Mouse (Mus musculus) heart, postnatal 10 days (tissue): Measurements from ENCODE around the gene Ulk4. TPM values are rescaled to one million over a fixed set of nuclear protein-coding genes. Genes with fewer than 3 reads are reported as not detected.

Source experiments
- DNase-seq, 2 experiments: peaks; one replicate each; pipeline ENCODE4 v3.0.0; 2021
- intact Hi-C: fragments of 180-260 bp; cut with DNase I; formaldehyde crosslinking; loops from one replicate; pipeline ENCODE4 v1.15.1; 2025
- total RNA-seq, 2 experiments: library from RNA; stranded (reverse); gene quantifications; 2 replicates each; pipeline ENCODE4 v1.2.3; 2021

Gene Ulk4
- total RNA-seq, 2 experiments from 2014 or later, result 0.74 to 1.4 TPM

DNA sequence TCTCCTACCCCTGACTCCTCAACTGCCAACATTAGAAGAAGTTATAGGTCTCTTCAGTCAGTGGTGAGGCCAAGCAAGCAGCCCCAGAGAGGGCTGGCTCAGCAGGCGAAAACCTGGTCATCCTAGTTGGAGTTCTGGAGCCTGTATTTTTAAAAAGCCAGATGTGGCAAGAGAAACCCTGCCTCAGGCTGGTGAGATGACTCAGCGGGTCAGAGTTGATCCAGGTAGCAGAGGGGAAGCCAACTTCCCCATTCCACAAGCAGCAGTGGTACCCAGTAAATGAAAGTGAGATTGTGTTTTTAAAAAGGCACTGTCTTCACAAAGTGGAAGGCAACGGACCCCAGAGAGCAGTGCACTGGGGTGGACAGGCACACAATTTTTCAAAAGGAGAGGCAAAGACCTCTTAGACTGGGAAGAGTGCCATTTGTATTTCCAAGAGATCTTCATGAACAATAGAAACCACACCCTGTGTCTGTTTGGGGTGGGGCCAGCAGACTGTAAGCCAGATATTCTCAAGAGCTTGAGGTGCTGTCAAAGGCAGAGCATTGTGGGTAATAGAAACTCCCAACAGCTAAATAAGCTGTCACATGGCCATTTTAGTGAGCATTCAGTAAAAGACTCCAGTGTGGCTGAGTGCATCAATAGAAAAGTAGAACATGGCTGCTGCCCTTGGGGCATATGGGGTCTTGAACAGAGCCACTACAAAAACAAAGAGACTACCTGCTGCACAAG is 314.9 kb downstream of the Ulk4 start:
- peak; percentile 58 to 59 for DNase-seq
- intact Hi-C loops, result no loop called here

DNA sequence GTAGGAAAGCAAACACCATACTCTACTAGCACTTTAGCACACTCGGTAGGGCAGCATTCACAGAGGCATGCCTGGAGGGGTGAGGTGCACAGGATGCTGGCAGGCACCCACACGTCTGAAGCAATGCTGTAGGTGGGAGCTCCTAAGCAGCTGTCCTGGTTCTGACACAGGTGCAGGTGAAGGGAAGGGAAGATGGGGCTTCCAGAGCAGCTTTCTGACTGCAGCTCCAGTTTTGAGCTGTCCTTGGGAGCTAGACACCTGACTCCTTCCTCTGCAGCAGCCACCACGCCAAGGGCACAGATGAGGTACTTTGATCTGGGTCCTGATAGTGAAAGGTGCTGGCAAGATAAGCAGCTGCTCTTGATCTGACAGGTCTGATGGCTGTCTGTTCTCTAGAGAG is 315.5 kb downstream of the Ulk4 start:
- DNase-seq, result no peak
- intact Hi-C loops, result no loop called here

DNA sequence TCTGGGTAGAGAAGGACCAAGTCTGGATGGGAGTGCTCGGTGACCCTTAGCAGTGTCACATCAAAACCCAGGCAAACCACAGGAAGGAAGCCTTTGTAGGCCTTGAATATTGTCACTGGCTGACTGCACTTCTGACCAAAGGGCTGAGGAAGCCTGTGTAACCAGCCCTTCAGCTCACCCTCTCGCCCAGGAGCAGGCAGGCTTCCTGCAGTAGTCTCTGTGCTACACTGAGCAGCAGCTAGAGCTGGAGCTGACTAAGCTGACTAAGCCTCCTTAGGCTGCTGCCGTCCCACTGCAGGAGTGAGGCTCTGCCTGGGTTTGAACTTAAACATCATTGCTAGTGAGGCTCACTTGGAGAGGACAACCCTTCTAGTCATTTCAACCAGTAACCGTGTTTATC is 316.4 kb downstream of the Ulk4 start:
- intact Hi-C loops, result no loop called here
- no peak for DNase-seq

DNA sequence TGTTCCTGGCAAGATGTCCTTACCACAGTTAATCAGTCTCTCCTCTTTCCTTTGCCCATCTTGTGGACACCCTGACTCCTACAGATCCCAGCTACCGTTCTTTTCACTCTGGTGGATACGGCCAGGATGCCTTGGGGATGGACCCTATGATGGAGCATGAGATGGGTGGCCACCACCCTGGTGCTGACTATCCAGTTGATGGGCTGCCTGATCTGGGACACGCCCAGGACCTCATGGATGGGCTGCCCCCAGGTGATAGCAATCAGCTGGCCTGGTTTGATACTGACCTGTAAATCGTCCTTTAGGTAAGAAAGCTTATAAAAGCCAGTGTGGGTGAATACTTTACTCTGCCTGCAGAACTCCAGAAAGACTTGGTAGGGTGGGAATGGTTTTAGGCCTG is 317.8 kb downstream of the Ulk4 start:
- intact Hi-C loops, result no loop called here
- no peak for DNase-seq

DNA sequence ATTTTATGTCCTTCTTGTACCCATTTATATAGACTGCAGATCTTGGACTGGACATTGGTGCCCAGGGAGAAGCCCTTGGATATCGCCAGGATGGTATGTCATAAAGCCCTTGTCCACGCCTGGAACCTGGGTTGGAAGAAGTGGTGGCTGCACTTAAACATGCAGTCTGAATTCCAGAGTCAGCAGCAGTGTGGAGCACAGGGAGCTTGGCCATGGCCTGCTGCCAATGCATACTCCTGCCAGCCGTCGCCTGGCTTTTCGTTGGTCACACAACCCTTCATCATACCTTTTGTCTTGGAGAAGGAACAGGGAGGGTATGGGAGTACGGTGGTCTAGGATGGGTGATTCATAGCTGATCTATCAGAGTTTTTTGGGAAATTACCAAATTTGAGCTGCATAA is 318.4 kb downstream of the Ulk4 start:
- peak; percentile 43 to 48 for DNase-seq
- intact Hi-C loops, result no loop called here

DNA sequence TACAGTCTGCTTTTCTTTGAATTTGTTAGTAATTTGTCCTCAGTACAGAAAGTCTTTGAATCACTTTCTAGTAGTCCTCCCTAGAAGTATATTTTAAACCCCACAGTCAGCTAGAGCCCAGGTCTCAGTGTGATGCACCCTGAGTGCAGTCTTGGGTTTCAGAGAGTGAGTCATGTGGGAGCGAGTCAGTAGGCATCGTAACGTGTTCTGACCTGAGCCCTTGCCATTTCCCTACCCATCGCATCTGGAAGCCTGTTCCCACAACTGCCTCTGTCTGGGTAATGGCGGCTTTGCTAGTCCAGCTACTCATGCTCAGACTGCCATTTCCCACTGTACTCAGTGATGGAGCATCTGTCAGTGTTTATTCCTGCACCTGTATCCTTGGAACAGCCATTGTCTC is 318.9 kb downstream of the Ulk4 start:
- intact Hi-C loops, result no loop called here

DNA sequence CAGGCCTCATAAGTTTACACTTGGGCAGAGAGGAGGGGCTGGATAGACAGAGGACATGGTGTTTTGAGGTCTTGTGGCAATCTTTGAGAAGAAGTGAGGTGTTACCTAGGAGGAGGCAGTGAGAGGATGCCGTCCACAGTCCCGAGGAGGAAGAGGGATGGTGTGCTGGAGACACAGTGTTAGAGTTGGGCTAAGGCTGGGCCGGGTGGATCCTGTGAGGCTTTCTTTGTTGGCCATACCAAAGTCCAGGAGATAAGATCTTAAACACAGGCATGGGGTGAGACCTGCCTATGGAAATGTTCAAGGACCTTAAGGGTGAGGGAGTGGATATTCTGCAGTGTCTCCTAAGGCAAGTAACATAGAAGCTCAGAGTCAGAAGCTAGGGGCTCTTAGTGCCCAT is 325.1 kb downstream of the Ulk4 start:
- DNase-seq, result no peak
- intact Hi-C loops, result no loop called here

More for the DNA sequence above, 318.9 kb downstream of the Ulk4 start:
- DNase-seq, result no peak

DNA sequence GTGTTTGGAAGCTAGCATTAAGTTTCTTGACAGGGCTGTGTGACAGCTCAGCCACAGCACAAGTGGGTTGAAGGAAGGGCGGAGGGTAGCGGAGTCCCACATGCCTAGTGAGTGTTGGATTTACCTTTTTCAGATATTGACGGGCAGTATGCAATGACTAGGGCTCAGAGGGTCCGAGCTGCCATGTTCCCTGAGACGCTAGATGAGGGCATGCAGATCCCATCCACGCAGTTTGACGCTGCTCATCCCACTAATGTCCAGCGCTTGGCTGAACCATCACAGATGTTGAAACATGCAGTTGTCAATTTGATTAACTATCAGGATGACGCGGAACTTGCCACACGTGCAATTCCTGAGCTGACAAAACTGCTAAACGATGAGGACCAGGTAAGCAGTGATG is 326.2 kb downstream of the Ulk4 start:
- intact Hi-C loops, result no loop called here
- no peak for DNase-seq

DNA sequence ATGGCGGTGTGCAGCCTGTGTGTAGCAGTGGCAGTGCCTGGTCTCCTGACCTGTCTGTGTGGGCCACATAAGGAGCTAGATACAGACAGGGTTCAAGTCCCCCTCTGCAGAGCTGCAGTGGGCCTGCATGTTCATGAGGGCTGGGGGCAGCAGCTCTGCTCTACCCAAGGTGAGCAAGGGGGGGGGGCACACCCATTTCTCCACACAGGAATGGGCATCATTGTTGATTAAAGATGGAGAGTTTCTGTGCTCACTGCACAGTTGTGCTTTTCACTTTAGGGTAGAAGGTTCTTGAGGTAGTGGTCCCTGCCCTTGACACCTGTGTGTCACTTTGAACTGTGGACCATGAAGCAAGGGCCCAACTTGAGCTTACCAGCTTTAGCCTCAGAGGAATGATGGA is 328.2 kb downstream of the Ulk4 start:
- DNase-seq, result no peak
- intact Hi-C loops, result no loop called here

DNA sequence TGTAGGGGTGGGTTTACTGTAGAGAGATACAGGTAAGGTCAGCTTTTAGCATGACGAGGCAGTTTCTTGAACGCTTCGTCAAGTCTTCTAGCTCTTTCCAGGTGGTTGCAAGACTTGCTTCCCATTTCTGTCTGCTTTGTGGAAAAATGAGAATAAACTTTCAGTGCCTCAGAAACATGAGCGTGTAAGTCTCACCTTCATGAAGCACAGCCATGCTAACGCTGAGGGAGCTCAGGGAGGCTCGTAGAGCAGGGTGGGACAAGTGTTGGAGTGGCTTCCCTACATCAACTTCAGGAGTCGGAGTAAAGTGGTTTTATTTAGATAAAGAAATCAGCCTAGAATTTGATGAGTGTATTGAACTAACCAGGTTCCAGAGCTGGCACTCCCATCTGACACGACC is 330.9 kb downstream of the Ulk4 start:
- DNase-seq, result no peak
- intact Hi-C loops, result no loop called here

DNA sequence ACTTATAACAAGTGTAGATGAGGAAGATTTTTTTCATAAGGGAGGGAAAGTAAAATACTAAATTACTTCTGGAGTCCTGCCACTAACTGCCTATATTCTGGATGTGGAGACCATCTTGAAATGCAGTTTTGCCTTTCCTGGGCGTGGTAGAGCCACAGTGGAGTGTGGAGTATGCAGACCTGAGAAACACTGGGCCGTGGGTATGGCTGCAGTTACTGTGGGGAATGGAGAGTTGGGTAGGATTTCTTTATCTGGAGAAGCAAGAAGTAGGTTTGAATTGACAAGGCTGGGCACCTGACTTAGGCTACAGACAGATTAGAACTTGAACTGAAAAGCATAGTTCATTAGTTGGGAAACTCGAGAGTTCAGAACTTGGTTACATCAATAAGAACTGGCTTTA is 332.8 kb downstream of the Ulk4 start:
- no peak for DNase-seq
- intact Hi-C loops, result no loop called here

DNA sequence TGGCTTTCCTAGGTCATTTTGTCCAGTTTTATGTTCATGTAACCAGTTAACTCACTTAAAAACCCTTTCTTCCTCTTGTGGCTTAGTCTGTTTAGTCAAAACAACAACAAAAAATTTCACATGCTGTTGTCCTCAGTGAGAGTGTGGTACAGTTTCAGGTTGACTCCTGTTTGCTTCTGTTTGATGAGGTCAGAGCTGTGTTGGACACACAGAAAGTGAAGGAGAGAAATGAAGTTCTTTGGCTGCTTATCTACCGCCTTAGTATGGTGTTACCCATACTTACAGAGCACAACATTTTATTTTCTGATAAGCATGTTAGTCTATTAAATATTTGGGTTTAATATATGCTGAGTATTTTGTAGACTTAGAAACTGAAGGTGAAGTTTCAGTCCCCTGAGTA is 333.2 kb downstream of the Ulk4 start:
- DNase-seq, result no peak
- intact Hi-C loops, result no loop called here

DNA sequence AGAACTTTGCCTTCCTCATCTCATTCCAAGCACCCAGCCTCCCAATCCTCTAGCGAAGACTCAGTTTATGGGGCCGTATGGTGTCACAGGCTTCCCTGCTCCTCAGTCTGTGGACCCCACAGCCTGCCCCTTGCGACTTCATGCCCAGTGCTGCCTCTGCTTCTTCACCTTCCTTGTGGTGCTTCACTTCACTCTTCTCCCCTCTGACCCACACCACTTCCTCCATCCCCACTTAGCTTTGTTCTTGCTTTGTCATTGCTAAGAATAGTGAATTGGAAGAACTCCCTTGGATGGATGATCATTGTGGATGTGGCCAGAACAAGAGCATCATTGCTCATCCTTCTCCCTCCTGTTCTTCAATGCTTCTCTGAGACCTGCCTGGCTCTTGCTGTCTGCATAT is 336.1 kb downstream of the Ulk4 start:
- intact Hi-C loops, result no loop called here
- no peak for DNase-seq

DNA sequence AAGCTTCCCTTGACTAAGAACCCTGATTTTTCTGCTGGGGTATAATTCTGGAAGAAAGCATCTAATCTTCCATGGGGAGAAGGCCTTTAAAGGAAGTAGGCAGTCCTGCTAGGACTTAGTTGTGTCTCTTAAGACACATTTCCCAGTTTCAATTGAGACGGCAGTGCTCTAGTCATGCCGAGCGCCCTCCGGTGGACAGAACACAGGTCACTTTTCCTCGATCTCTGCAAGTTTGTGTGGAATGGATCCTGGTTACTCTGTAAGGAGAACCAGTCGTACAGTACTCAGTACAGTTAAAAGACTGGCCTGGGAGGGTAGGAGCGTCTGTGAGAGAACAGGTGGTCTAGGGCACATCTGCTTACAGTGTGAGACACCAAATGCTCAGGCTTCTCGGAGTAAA is 340.6 kb downstream of the Ulk4 start:
- intact Hi-C loops, result loop anchor here (2.0 kb wide), 1 partner anchor 334 kb away; no protein-coding TSS in a partner anchor
- DNase-seq, result peak; percentile 62 to 79

DNA sequence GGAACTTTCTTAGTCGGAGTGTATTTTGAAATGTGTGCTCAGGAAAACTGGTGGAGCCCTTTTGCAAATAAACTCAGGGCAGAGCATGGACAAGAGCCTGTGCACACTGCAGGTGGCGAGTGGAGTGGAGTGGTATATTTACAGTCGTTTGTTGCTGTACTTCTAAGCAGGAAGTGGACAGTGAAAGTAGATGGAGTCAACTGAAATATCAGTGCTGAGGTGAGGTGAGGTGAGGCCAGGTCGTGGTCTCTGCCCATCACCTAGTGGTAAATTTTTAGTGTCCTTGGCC is 341.4 kb downstream of the Ulk4 start:
- intact Hi-C loops, result loop anchor here (2.0 kb wide), 1 partner anchor 159 kb away; no protein-coding TSS in a partner anchor
- no peak for DNase-seq

DNA sequence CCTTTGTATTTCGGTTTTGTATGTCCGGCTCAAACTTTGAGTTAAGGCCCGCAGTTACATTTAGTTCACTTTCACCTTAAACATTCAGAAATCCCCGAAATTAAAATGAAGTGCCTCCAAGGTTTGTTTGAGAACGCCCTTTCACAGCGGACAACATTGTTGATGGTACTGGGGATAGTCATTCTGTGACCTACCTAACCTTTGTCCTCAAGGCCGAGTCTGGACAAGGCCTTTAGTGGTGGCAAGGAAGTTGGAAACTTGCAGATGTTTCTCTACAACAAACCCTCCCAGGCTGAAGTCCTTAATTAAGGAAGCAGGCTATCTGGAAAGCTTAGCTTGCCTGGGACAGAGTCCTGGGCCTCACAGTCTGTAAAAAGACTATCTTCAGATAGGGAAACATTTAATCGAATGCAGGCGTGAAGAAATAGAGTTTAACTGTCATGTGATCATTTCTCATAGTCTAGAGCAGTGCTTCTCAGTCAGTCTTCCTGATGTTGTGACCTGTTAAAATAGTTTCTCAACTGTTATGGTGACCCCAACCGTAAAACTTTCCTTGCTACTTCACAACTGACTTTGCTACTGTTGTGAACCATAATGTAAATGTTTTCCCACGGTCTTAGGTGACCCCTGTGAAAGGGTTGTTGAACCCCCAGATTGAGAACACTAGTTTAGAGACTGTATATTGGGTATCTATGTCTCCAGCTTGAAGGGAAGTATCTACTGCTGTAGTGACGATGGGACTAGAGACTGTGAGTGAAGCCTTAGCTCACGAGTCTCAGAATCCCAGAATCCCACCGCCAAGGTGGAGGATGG is 342.0 kb downstream of the Ulk4 start:
- peak in 1 of 2 experiments; percentile 31 for DNase-seq
- intact Hi-C loops, result loop anchor here (2.0 to 5.0 kb wide), 3 partner anchors 68 to 158 kb away; no protein-coding TSS in a partner anchor

DNA sequence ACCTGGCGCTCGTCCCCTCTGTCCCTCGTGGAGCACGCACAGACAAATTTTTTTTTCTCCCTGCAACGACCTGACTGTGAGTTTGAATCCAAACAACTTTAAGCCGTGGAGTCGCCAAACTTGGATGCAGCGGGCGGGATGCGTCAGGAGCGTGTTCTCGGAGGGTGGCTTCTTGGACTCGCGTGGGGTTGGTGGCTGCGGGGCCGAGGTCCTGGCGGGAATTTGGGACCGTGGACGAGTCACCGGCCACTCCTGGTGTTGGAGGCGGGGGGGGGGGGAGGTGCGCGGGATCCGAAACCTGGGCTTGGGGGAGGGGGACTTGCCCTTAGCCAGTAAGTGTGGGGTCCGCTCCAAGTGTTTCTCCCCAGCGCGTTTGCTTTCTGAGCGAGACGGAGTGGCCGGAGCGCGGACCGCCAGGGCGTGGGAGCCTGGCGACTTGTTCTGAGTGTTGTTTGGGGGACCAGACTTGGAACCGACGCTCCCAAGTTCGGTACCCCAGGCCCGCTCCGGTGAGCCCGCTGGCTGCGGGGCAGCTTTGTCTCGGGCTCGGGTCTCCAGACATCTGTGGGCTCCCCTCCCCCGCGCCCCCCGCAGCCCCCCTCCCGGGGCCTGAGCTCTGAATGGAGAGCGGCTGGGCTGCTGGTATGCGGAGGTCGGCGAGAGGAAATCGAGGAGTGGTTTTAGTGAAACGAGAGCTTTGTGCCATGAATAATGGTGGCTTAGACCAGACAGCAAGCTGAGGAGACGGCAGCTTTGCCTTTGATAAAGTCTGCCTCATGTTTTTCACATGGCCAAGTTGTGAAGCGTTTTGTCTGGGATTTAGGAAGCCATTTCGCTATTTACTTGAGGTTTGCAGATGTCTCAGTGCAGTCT is 342.9 kb downstream of the Ulk4 start:
- DNase-seq, result peak; percentile 60 to 65

DNA sequence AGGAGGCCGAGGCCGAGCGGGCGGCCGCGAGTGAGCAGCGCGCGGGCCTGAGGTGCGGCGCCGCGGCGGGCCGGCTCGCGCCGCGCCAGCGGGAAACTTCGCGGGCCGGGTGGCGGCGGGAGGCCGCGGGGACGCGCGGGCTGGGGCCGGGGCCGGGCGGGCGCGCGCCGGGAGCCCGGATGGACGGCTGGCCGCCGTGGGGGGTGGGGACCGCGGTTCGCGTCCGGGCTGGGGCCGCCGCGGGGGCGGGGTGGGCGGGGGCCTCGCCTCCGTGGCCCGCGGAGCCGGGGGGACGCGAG is 343.5 kb downstream of the Ulk4 start:
- DNase-seq, result no peak
- intact Hi-C loops, result loop anchor here (5.0 kb wide), 2 partner anchors 66 to 81 kb away; no protein-coding TSS in a partner anchor

More for the DNA sequence above, 342.9 kb downstream of the Ulk4 start:
- intact Hi-C loops, result loop anchor here (2.0 to 5.0 kb wide), 3 partner anchors 67 to 157 kb away; no protein-coding TSS in a partner anchor

DNA sequence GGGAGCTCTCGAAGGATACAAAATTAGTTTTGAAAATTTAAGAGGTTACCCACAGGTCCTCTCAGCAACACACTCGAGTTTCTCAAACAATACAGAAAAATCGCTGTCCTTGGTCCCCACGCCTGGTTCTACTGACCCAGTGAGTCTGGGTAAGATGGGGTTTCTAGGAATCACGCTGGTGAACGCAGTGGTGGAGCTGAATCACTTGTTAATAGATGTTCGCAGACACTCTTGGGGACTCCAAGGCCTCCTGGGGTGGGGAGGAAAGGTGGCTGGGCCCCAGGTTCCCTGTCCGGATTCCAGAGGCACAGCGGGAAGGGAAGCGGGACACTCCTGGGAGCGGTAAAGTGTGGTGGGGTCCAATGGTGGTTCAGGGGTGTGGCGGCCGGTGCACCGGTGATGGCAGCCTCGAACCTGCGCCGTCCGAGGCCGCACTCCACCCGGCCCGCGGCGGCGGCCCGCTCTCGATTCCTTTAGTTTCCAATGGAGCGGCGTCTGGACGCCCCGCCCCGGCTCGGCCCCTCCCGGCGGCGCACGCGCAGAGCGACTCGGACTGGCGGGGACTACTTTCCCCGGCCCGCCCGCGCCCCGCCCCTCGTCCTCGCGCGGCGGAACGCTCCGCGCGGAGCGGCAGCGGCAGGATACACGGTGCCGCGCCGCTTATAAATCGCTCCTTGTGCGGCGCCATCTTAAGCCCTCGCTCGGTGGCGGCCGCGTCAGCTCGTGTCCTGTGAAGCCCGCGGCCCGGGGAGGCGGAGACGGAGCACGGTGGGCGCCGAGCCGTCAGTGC is 344.0 kb downstream of the Ulk4 start:
- intact Hi-C loops, result loop anchor here (5.0 kb wide), 2 partner anchors 66 to 81 kb away; no protein-coding TSS in a partner anchor
- DNase-seq, result peak; percentile 98

DNA sequence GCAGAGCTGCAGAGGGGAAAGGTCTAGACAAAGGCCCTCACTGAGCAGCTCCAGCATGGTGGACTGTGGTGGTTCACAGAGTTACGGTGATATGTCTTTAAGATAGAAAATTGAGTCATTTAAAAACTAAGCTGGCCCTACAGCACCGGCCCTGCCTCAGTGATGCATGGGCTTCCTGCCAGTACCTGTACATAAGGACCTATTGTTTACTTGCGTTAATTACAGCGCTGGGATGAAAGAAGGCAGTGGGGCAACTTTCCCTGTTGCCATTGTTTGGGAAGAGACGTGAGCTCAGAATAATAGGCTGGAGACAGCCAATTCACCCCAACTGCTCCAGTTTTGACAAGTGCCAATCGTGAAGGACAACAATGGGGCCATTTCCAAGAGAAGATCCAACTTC is 344.6 kb downstream of the Ulk4 start:
- no peak for DNase-seq
- intact Hi-C loops, result loop anchor here (5.0 kb wide), 2 partner anchors 65 to 80 kb away; no protein-coding TSS in a partner anchor
